Mouse (Mus musculus): ENCODE results near the gene Larp4.

The Larp4 gene

DNA sequence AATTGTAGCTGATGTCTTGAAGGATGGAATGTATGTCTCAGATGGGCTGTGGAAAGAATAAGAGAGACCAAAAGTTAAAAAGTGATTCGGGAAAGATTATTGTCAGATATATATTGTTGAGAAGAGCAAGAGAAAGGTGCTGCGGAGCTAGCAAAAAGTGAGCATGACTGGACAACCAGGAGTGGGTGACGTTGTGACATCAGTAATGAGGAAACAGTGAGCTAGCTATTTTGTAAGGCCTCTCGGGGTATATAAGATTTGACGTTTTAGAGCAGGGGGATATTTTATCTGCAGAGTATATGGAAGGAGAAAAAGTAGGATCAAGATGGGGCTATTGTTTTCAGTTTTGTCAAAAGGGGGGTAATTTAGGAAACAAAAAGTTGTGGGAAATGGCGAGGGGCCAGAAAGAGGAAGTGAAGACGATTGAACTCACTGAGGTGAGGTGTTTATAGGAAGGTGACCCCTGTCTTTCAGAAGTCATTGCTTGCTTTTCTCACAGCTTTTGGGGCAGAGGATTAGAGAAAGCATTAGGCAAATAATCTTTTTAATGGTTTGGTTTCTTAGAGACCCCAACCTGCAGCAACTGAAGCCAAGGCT lies 34.9 kb downstream of the Larp4 start:
- DNase-seq (ENCODE audit: extremely low spot score, low read depth, low spot score) = no peak

DNA sequence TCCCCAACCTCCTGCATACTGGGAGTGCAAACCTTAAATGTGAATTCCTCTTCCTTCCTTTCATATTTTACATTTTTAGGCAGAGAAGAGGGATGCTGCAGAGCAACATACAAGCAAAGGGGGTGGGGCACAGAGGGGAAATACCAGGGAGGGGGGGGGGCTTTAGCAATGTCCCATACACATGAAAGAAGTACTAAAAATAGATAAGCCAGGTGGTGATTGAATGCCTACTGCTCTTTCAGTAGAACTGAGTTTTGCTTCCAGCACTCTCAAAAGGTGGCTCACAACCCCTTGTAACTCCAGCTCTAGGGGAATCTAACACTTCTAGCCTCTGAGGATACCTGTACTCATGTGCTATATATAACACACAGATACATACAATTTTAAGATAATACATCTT lies 36.3 kb downstream of the Larp4 start:
- no peak for DNase-seq (ENCODE audit: extremely low spot score, low read depth, low spot score)

DNA sequence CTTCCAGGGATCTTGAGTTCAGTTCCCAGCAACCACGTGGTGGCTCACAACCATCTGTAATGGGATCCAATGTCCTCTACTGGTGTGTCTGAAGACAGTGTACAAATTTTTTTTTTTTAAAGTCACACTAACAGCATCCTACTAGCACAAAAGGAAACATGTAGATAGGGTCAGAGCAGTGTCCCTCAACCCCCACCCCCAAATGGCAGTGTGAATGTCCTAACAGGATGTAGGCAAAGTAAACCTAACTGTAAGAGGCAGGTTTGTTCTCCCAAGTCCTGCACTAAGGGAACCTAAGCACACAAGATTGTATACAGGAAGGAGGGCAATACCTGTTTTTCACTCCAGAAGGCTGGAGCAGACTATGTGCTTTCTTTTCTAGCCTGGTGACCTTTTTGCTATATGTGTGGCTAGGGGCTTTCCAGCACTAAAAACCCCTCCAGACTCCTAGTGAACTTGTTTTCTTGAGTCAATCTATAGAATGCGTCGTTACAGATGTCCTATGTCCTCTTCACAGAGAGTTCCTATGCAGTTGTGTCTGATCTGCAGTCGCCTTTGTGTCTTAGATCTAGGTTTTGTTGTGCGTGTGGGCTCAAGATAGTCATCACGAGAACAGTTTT lies 48.5 kb downstream of the Larp4 start:
- DNase-seq (ENCODE audit: extremely low spot score, low read depth, low spot score) = no peak

DNA sequence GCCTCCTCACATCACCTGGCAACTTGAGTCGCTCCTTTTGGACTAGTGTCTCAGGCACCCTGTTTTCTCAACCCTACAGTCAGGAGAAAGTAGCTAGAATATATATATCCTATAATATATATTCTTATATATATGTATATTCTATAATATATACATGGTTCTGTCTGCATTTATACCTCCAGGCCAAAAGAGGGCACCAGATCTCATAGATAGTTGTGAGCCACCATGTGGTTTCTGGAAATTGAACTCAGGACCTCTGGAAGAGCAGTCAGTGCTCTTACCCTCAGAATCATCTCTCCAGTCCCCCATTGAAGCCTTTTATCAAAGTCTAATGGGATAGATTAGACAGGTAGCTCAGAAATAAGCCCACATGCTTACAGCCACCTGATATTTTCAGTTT lies 51.3 kb downstream of the Larp4 start:
- no peak for DNase-seq (ENCODE audit: extremely low spot score, low read depth, low spot score)

DNA sequence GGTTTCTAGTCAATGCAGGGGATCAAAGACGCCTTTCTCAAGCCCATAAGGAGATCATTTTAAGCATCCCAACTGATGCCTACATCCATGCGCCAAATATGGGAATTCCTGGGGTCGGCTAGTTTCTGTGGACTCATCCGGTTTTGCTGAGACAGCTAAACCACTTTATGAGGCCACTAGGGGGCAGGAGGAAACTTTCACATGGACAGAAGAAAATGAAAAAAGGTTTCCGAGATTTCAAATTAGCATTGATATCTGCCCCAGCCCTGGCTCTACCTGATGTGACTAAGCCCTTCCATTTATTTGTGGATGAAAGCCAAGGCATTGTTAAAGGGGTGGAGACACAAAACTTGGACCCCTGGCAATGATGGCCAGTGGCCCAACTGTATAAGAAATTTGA lies 53.1 kb downstream of the Larp4 start:
- no peak for DNase-seq (ENCODE audit: extremely low spot score, low read depth, low spot score)

DNA sequence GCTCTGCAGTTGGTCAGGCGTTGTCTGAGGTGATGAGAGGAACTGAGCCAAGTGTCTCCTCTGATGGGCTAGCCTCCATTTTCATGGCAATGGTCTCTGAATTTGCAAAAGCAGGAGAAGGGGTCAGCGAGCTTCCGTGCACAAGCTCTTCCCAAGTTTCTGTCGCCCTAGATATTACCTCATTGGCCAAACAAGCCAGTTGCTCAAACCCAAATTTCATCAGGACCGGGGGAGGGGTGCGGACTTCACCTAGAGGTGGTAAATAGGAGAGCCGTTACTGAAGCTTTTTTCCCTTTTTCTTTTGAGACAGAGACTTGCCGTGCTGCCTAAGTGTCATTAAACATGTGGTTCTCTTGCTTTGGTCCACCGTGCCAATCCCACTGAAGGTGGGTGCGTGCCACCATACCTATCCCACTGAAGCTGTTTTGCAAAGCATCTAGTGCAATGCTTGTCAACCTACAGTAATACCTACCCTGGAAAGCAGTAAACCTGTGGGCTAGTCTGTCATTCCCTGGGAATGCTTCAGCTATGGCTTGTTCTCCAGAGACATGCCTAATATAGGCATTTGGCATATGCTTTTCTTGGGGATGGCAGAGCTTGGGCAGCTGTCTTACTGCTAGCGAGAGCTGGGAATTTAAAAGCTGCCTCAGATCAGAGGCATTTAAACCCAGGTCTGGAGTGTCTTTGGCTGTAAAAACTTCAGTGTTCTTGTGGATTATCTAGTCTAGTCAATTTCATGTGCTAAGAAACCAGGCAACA lies 55.4 kb downstream of the Larp4 start:
- no peak for DNase-seq (ENCODE audit: extremely low spot score, low read depth, low spot score)

DNA sequence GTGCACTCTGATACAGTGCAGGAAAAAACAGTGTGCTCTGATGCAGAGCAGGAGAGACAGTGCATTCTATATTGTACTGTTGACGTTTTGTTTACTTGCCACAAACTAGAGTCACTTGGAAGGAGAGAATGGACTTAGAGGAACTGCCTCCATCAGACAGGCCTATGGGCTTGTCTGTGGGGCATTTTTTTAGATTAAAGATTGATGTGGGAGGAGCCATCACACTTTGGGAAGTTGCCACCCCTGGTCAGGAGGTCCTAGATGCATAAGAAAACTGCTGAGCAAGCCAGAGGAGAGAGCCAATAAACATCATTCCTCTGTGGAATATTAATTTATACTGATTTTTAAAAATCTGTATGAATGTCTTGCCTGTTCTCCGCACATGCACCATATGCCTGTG lies 58.3 kb downstream of the Larp4 start:
- no peak for DNase-seq (ENCODE audit: extremely low spot score, low read depth, low spot score)

DNA sequence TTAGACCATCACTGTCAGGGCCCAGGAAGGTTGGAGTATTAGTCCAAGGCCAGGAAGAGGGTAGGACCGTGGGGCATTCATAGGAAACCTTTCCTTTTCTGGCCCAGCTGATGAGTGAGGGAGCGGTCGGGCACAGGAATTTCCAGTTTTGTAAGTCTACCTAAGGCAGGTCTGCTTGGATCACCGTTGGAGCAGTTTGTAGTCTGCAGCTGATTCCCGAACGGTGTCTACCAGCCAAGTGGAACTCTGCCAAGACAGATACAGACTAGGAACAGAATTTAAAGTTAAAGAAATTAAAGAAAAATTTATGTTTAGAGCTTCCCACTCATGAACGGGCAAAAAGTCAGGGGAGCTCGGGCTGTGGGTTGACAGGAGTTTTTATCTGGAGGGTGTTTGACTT lies 59.6 kb downstream of the Larp4 start:
- DNase-seq (ENCODE audit: extremely low spot score, low read depth, low spot score) = no peak

DNA sequence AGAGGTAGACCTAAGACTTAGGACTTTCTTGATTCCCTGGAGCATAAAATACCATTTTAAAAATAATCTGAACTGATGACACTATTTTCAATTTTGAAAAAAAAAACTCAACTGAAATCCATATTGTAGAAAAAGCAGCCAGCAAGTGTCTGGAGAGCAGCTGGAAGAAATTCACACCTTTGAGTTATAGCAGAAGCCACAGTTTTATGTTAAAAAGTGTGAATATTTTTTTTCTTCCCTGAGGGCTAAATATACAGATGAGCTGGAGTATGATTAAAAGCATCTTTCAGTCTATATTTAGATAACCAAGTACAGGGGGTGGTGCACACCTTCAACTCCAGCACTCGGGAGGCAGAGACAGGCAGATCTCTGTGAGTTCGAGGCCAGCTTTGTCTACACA lies 60.0 kb downstream of the Larp4 start:
- DNase-seq (ENCODE audit: extremely low spot score, low read depth, low spot score) = no peak

DNA sequence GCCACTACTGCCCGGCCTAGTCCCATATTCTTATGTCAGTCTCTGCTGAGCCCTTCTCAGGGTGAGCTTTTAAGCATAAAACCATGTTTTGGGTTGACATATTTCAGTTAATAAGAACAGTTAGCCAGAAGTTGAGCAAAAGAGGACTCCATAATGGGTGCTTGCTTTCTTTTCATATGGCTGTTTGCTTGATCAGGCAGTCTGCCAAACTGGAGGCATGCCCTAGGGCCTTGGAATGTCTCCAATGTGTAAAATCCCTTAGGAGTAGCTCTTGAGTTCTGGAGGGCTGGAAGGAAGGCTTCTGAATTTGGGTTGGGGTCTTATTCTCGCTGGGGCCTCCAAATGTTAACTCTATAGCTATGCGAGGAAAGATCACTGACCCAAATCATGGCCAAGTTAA lies 62.7 kb downstream of the Larp4 start:
- no peak for DNase-seq (ENCODE audit: extremely low spot score, low read depth, low spot score)

DNA sequence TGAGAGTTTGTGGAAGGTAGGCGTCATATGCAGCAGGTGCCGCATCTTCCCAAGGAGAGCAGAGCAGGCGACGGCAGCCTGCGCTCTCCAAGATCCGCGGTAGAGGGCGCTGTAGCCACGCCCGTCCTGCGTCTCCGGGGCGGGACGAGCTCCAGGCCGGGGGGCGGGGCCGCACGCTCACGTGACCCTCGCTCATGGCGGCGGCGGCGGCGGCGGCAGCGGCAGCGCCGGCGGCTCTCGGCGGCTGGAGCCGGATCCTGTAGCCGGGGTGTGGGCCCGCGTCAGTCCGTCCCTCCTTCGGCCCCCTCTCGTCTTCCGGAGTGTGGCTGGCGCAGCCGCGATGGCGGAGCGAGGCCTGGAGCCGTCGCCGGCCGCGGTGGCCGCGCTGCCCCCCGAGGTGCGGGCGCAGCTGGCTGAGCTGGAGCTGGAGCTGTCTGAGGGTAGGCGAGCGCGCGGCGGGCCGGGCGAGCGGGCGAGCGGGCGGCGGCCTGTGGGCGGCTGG lies 68.7 kb downstream of the Larp4 start, which contains the start of gene Dip2b:
Gene Dip2b (plus strand): TSS at position 195 of the 502 bp plus-strand sequence.
- peak; percentile 63 for DNase-seq (ENCODE audit: extremely low spot score, low read depth, low spot score)

DNA sequence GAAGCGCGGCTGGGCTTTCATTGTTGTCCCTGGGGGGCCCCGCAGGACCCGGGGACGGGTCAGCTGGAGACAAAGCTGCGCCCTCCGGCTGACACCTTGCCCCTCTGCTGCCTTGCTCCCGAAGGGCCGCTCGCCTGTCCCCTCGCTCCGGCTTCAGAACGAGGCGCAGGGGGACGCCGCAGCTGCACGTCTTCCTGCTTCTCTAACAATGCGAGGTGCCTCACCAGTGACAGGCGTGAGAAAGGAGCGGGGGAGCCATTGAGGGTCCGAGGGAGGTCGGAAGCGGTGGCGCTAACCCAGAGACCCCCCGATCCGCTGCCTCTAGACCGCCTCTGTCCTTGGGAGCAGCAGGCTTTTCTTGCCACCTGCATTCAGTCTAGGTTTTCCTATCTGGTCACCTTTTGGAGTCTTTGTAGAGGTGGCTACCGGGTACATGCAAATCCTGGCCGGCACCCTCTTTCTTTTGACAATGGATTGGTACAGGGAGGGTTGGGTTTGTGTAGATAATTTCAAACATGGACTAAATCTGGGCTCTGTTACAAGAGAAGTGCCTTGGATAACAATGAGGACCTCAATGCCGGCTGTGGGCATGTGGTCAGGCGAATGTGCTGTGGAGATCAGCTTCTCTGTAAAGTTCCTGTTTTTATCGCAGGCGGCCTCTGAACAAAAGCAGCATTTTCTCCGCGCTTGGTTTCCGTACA lies 69.3 kb downstream of the Larp4 start:
- DNase-seq (ENCODE audit: extremely low spot score, low read depth, low spot score) = peak; percentile 26

DNA sequence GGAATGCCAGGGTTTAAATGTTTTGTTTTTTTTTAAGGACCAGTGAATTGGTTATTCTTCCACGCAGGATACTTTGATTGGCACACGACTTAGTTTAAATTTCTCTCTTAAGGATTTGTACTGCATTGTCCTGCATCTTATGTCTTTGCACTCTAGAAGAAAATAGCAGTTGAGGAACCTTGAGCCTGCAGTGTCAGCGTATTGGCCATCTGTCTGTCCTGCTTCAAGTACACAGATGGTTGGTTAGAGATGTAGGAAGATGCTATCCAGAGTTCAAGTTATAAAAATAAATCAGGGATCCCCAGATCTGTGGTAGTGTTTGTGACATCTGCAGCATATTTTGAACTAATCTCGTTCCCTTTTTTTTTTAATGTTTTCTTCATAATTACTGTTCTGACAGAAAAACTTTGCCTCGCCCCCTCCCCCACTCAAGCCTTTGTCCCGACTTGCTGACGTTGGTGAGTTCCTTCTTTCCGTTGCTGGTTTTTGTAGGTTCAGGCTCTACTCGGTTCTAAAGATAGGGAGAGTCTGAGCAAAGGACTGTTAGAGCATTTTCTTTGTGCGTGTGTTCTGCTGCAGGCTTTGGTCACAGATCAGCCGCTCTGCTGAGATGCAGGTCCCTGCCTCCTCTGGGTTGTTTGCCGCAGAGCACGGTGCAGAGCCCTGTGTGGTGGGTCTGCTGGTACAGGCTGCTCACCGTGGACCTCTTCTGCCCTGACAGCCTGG lies 70.8 kb downstream of the Larp4 start:
- no peak for DNase-seq (ENCODE audit: extremely low spot score, low read depth, low spot score)

DNA sequence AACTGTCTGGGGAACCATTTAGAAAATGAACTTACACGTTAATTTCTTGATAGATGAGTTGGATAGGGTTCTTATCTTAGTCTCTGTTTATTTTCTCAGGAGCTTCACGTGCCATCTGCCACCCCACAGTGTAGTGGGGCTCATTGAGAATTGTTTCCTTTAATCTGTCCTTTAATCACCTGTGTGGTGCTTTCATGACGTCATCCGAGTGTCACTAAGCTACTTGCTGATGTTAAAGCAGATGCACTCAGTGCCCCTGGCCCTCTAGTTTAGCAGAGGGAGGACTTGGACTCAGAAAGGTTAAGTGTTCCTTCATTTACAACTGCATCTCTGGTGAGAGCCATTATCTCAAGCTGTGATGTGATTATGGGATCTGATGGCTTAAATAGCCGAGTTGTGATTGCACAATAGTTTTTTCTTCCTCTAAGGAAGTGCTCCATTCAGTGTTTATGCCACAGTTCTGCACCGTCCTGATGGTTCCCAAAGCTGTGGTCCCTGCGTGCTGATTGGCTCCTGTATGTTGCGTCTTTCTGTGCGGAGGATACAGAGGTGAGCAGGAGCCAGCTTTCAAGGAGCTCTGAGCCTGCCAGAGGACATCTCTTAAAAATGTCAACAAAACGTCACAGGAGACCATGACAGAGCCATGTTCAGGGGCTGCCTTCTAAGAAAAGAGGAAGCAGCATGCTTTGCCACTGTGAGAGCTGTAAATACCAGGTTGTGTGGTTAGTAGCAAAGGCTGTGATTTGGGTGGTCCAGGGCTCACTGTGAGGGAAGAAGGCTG lies 71.6 kb downstream of the Larp4 start:
- no peak for DNase-seq (ENCODE audit: extremely low spot score, low read depth, low spot score)

DNA sequence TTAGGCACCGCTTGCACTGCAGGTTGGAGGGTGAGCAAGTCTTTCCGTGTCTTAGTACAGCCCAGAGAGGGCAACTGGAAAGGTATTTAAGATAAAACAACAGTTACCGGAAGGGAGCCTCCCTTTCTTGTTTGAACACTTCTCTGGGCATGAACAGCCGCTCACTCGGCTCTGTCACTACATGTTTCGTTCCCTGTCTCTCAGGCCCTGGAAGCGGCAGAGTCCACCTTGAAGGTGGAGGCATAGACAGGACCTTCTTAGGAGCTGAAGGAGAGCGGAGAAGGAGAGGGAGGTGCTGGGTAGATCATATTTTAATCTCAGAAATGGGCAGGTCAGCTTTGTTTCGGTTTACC lies 72.2 kb downstream of the Larp4 start:
- no peak for DNase-seq (ENCODE audit: extremely low spot score, low read depth, low spot score)

DNA sequence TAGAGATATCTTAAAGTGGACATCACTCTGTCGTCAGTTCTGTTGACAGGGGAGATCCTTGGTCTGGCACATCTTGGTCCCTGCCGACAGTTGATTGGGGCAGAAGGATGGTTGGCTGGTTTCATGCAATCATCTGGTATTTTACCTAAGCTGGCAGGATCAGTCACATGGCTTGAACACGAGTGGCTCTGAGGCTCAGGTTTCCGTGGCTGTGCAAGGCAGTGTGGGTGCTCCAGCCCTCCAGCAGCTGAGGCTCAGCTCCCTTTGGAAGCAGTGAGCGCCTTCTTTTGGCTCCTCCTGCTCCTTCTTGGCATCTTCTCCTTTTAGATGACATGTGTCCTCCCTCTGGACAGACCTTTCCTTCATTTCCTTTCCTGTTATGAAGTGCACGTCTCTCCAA lies 75.7 kb downstream of the Larp4 start:
- DNase-seq (ENCODE audit: extremely low spot score, low read depth, low spot score) = no peak

DNA sequence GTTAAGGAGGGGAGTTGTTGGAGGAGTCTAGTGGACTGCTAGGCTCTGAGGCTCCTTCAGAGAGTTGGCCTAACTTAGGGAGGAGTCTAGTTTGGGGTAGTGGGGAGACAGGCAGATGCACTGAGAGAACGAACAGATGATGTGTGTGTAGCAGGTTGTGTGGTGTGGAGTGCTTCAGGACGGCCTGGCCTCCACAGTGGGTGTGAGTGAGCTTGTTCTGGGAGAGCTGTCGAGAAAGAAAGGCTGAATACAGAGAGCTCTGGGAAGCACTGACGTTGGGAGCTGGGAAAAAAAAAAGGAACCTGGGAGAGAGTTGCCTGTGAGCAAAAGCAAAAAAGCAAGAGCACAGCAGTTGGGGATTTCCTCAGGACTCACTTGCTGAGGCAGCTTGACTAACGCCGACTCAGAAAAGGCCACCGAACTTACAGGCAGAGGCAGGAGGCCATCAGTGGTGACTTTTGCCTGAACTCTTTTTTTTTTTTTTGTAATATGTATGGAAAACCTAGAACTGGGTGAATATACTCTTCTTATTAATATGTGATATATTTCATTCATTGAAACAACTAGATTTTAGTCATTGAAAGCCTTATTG lies 79.7 kb downstream of the Larp4 start:
- no peak for DNase-seq (ENCODE audit: extremely low spot score, low read depth, low spot score)

DNA sequence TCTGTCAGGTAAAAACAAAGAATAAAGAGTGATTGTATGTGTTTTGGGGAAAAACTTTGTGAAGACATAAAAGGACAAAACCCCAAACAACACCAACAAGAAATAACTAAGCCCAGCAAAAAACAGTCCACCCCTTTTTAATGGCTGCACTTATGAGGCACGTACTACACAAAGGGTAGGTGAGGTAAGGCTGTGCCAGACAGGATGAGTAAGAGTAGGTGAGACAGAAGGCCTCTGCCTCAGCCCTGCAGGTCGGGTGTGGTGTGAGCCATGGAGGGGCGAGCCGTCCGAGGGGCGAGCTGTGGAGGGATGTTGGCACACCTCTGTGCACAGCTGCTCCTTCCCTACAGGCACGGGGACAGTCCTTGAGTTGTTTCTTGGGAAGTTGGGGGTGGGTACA lies 81.1 kb downstream of the Larp4 start:
- DNase-seq (ENCODE audit: extremely low spot score, low read depth, low spot score) = no peak

DNA sequence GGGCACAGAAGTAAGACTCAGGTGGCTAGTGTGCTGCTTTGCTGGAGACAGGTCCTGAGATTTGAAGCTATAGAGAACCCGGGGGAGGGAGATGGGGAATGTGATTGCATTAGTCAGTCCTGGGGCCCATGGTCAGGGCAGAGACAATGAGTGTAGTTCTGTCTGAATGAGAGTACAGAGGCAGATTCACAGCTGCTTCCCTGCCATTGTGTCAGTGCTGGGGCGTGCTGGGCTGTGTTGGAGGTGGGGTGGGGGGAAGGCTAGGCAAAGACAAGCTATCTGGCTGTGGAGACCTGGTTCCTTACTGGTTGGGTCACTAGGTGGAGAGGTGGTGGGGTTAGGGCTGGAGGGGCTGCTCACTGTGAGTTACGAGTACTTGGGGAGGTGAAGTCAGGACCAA lies 82.9 kb downstream of the Larp4 start:
- DNase-seq (ENCODE audit: extremely low spot score, low read depth, low spot score) = no peak

DNA sequence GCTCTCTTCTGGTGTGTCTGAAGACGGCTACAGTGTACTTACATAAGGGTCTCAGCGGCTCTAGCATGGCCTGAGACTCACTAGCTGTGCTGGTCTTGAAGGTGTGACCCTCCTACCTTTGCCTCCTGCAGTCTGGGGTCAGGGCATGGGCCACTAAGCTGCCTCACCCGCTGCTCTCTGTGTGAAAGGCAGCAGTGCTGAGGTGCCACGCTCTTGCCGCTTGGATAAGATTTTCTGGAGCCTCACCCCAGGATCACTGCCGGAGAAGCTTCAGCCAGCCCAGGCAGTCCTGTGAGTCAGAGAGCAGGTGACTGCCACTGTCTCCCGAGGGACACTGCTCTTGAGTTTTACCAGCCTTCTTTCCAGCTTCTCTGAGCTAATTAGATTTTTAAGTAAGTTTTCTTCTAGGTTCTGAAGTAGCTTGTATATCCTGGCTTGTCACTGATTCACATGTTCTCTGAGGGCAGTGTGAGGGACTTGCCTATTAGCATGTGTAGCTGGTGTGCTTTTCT lies 86.6 kb downstream of the Larp4 start:
- DNase-seq (ENCODE audit: extremely low spot score, low read depth, low spot score) = no peak
